Mouse (Mus musculus) C2C12 (cell line): ENCODE results near the gene Uprt. TPM values are rescaled to one million over a fixed set of nuclear protein-coding genes. Genes with fewer than 3 reads are reported as not detected.

ENCODE experiments used
- H3K27me3 ChIP-seq: one replicate; pipeline ENCODE4 v1.6.1; 2011; ENCODE audit not compliant: control insufficient read depth, insufficient read depth, insufficient read length
- H3K36me3 ChIP-seq: one replicate; pipeline ENCODE4 v1.6.1; 2011; ENCODE audit not compliant: control insufficient read depth, insufficient read depth
- H3K4me3 ChIP-seq: one replicate; pipeline ENCODE4 v1.5.1; 2011; ENCODE audit warnings: mild to moderate bottlenecking, control low read depth; ENCODE audit not compliant: poor library complexity, insufficient read depth, severe bottlenecking
- H3K79me2 ChIP-seq: one replicate; pipeline ENCODE4 v1.6.1; 2011; ENCODE audit not compliant: control insufficient read depth, insufficient read depth
- H3K79me3 ChIP-seq: one replicate; pipeline ENCODE4 v1.6.1; 2011; ENCODE audit warnings: low read depth, control low read depth
- H3ac ChIP-seq: one replicate; pipeline ENCODE3; 2011; ENCODE audit warnings: low read depth; ENCODE audit not compliant: control insufficient read depth, insufficient read length
- CEBPB ChIP-seq: IDR thresholded peaks from one replicate; pipeline ENCODE4 v1.6.1; 2011; ENCODE audit warnings: low read depth, mild to moderate bottlenecking, control low read depth, moderate library complexity
- CTCF ChIP-seq: IDR thresholded peaks from one replicate; pipeline ENCODE4 v1.5.1; 2011; ENCODE audit not compliant: control insufficient read depth, insufficient read depth, insufficient read length
- FOSL1 ChIP-seq: IDR thresholded peaks from one replicate; pipeline ENCODE4 v1.8.0; 2011; ENCODE audit warnings: mild to moderate bottlenecking, low read length; ENCODE audit not compliant: poor library complexity, insufficient read depth, severe bottlenecking
- MAX ChIP-seq: IDR thresholded peaks from one replicate; pipeline ENCODE4 v1.6.1; 2011; ENCODE audit warnings: mild to moderate bottlenecking, control low read depth
- MYOD1 ChIP-seq: IDR thresholded peaks from one replicate; pipeline ENCODE4 v1.6.1; 2011; ENCODE audit warnings: low read depth; ENCODE audit not compliant: control insufficient read depth, insufficient read length
- MYOG ChIP-seq: IDR thresholded peaks from one replicate; pipeline ENCODE4 v1.6.1; 2011; ENCODE audit not compliant: control insufficient read depth, insufficient read length; ENCODE audit errors: extremely low read depth
- USF1 ChIP-seq: IDR thresholded peaks from one replicate; pipeline ENCODE4 v1.6.1; 2011; ENCODE audit warnings: low read depth, mild to moderate bottlenecking, control low read depth, moderate library complexity
- long read RNA-seq, 2 experiments: library from polyadenylated mRNA; unstranded; transcript quantifications; one replicate each; pipeline ENCODE4 v2.0.0; 2019 to 2020
- polyA plus RNA-seq: library from polyadenylated mRNA; unstranded; fragments of >200 nt; fragmentation: generic; extraction: Trizol; gene quantifications from one replicate; pipeline ENCODE4 v1.2.1, GENCODE M21; 2012; ENCODE audit warnings: missing spikeins

Gene Uprt
- 2.5 TPM for polyA plus RNA-seq
- long read RNA-seq, experiment 1, partial matches to known transcripts: 0 of 1 reads
- long read RNA-seq, experiment 1, other reads (novel, unspliced or antisense): 0 of 1 reads
- long read RNA-seq, experiment 2, transcript Uprt-201 (7 exons, 2,304 nt): major isoform, 10 of 10 reads
- long read RNA-seq, experiment 2, partial matches to known transcripts: 0 of 10 reads
- long read RNA-seq, experiment 2, other reads (novel, unspliced or antisense): 0 of 10 reads

DNA sequence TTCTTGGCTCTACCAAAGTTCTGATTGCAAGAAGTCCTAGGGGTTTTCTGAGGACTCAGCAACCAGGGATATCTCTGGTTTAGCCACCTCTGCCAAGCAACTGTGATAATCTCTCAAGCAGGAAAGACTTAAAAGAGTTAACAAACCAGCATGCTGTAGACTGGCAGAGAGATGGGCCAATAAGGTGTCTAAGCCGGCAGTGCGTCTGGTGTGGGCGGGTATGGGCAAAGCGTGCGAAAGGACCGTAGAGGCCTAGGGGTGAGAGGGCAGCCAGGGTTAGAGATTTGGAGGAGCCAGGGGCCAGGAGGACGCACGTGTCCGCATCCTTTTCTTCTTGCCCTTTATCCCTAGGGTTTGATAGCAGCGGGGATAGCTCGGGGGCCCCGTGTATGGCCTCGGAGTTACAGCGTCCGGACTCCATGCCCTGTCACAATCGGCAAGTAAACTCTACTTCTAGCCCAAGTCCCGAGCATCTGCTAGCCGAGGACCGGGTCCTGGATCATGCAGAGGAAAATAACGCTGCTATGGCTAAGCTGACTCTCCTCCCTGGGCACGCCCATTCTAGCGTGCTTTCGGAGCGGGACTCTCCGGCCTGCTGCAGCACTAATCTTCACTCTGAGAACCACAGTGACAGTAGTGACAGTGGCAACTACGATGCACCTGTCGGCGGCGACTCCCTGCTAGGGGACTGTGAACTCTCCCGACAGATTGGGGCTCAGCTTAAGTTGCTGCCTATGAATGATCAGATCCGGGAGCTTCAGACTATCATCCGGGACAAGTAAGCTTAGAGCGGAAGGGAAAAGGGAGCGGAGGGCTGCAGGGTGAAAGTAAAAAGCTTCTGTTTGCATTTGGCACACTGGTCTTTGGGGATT is at the start of gene Uprt:
TSS of gene Uprt (plus strand) at position 247 of the 872 bp plus-strand sequence.
- H3ac ChIP-seq: peak within 1 kb of the TSS; percentile 84
- H3K79me2 ChIP-seq: peaks cover 33% of the 10 kb centered on the region
- peak within 1 kb of the TSS; percentile 45 for H3K4me3 ChIP-seq
- no peaks in the 10 kb centered on the region for H3K27me3 ChIP-seq
- peak; percentile 70 for TF ChIP-seq MAX
- no peak for TF ChIP-seq USF1
- no peaks in the 10 kb centered on the region for H3K36me3 ChIP-seq
- H3K79me3 ChIP-seq: peaks cover 10% of the 10 kb centered on the region

DNA sequence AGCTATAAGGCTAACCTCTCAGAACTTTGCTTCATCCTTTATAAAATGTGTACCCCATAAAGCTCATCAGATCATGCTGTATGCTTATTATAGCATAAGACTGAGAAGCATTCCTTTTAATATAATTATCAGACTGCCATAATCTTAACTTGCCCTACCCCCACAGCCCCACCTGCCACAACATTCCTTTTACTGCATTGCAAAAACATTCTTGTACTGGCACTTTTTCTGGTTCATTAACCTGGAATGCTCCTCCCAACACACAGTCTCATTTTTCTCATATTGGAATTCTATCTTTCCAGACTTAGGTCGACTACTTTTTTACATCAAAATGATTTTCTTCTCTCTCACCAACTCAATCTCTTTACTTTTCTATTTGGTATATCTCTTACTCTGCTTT is 49.2 kb upstream of the Uprt start:
- no peak for TF ChIP-seq FOSL1
- no peak for TF ChIP-seq USF1
- TF ChIP-seq MYOG: no peak
- no peak for TF ChIP-seq CEBPB
- Histone ChIP-seq H3ac (no peak overlapping the region), H3K79me3 (no peaks in the 10 kb centered on the region), H3K27me3 (no peaks in the 10 kb centered on the region), H3K79me2 (no peaks in the 10 kb centered on the region), H3K36me3 (no peaks in the 10 kb centered on the region), H3K4me3 (no peak overlapping the region)

DNA sequence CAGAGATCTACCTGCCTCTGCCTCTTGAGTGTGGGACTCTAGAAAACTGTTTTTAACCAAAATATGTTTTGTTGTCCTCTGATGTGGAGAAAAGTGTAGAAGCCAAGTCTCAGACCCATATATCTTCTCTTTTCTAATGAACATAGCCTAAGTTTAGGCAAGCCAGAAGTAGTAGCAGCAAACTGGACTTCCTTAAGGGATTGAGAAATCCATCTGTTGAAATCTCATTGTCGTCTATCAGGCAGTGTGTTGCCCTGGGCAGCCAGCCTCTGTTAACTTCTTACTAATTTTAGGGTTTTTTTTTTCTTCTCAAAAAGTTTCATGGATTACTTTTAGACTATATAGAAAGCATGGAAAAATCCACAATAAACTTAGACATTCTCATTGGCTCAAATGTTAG is 30.2 kb upstream of the Uprt start:
- Histone ChIP-seq H3ac (no peak overlapping the region), H3K79me2 (no peaks in the 10 kb centered on the region), H3K4me3 (no peak overlapping the region), H3K36me3 (no peaks in the 10 kb centered on the region), H3K27me3 (no peaks in the 10 kb centered on the region), H3K79me3 (no peaks in the 10 kb centered on the region)
- TF ChIP-seq MYOD1 (no peak), MAX (no peak), CEBPB (no peak), MYOG (no peak), CTCF (no peak), FOSL1 (no peak), USF1 (no peak)

DNA sequence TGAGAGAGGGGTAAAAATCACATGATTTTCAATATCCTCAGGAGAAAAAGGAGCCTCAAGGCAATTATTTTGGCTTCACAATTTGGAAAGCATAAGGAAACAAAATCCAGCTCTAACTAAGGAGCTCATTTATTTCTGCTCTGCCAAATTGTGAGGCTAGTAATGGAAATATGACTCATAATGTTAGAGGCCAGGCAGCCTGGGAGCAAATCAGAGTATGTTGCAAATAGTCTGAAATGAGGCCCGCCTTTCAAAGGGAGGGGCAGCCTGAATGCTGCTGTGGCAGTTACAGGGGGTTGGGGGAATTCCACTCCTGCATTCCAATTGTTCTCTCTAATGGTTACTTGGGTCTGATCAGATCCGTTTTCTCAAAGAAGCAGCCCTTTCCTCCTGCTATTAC is 20.9 kb upstream of the Uprt start:
- Histone ChIP-seq H3K4me3 (no peak overlapping the region), H3K27me3 (no peaks in the 10 kb centered on the region), H3K79me2 (no peaks in the 10 kb centered on the region), H3K79me3 (no peaks in the 10 kb centered on the region), H3K36me3 (no peaks in the 10 kb centered on the region), H3ac (no peak overlapping the region)
- TF ChIP-seq MYOD1 (no peak), FOSL1 (no peak), CEBPB (no peak), USF1 (no peak), MYOG (no peak), MAX (no peak), CTCF (no peak)

DNA sequence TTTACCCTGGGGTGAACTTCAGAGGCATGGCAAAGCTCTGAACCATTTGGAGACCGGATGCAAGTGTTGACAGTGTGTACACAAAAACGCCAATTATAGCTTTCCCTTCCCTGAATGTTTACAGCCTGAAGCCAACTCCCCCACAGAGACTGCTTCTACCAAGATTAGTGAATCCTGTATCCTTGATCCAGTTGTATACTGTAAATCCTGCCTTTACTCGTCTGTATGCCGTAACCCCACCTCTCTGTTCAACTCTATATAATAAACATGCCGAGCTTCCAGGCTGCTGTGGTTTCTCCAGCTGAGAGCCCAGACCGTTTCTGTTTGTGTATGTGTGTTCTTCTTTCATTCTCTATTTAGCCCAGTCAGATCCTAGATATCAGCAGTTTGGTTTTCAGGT is 18.2 kb upstream of the Uprt start:
- TF ChIP-seq USF1 (no peak), CEBPB (no peak), FOSL1 (no peak), MAX (no peak), MYOD1 (no peak), CTCF (no peak), MYOG (no peak)
- no peaks in the 10 kb centered on the region for H3K36me3 ChIP-seq

DNA sequence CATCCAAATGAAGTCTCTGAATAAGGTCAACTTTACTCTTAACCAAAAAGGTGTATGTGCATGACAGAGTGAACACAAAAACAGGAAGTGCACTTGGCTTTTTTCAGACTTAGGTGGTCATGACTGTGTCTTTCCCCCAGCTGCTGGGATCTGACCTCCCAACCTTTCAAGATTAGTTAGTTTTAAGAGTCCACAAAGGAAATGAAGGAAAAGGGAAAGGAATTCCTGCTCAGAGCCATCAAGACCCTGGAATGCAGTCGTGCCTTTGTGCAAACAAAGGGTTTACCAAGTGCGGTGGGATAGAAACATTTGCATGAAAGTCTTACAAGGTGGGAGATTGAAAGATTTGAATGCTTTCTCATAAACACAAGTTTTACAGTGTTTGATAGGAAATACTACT is 4.6 kb upstream of the Uprt start:
- TF ChIP-seq MAX (no peak), CEBPB (no peak)
- Histone ChIP-seq H3K4me3 (no peak overlapping the region), H3ac (no peak overlapping the region), H3K27me3 (no peaks in the 10 kb centered on the region), H3K79me3 (no peaks in the 10 kb centered on the region), H3K79me2 (no peaks in the 10 kb centered on the region), H3K36me3 (no peaks in the 10 kb centered on the region)

More for the DNA sequence above, 18.2 kb upstream of the Uprt start:
- Histone ChIP-seq H3ac (no peak overlapping the region), H3K79me3 (no peaks in the 10 kb centered on the region), H3K4me3 (no peak overlapping the region), H3K79me2 (no peaks in the 10 kb centered on the region), H3K27me3 (no peaks in the 10 kb centered on the region)
